Mouse (Mus musculus): ENCODE results near the gene D5Ertd579e. TPM values are rescaled to one million over a fixed set of nuclear protein-coding genes. Genes with fewer than 3 reads are reported as not detected.

Gene D5Ertd579e
- total RNA-seq (2021), result 100 to 1,000 TPM in 1 of 2 experiments, 10 to 100 TPM in 1; 87.8 to 107 TPM

- DNase-seq (ENCODE audit: extremely low spot score in 1 of 2, low spot score in 1 of 2), result peak; percentile 86 to 91
Measured at GRCm38 (mm10) chr5:36695461-36696231, at the start of gene D5Ertd579e. Gene D5Ertd579e (minus strand): TSS chr5:36696024.

GRCm38 (mm10) chr5:36742126-36742848 lies 46.5 kb upstream of the D5Ertd579e start:
- peak; percentile 82 to 97 for DNase-seq (ENCODE audit: extremely low spot score in 1 of 2, low spot score in 1 of 2)

DNA sequence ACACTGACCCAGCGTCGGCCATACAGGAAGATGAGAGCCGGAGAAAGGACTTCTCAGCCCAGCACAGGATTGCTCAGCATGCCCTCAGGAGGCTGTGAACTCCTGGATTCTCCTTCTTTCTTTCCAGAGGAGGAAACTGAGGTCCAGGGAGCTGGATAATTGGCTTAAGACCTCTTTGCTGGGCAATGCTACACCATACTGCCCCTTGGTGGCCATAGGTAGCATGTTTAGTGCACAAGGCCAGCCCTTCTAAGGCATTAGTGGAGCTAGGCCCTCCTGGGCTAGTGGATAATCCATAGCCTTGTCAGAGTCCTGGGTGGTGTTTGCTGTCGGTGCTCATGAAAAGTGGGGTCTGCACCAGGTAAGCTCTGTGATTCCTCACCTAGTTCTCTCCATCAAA lies 44.0 kb upstream of the D5Ertd579e start:
- DNase-seq (ENCODE audit: extremely low spot score in 1 of 2, low spot score in 1 of 2), result no peak

DNA sequence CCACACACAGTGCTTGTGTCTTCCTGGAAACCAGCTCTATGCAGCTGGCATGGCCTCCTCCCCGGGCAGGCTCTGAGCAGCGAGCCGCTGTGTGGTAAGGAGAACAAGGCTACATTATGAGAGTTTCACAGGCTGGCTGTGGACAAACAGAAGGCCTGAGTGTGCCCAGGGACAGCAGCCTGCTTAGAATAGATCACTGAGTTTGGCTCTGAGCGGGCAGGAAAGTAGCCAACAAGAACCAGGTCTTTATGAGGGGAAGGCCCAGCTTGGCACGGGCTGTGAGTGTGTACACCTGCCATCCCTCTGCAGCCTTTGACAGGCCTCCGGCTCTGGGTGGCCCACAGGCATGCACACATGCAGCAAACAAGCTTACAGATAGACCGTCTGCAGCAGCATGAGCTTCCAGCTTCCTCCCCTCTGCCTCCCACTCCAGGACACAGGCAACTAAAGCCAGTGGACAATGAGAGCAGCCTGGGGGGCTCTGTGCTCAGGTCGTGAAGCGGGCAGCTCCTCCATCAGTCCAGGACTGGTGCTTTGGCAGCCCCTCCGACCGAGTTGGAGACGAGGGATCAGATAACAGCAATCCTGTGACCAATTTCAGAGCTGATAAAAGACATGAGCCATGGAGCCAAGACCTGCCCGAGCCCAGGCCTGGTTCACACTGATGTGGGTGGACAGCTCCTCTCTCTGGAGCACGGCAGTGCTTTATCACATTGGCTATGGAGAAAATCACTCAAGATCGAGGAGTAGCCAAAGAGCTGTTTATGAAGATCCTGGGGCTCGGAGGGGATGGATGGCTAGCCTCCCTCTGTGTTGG lies 43.2 kb upstream of the D5Ertd579e start:
- peak; percentile 23 to 41 for DNase-seq (ENCODE audit: extremely low spot score in 1 of 2, low spot score in 1 of 2)

- no peak for DNase-seq (ENCODE audit: extremely low spot score in 1 of 2, low spot score in 1 of 2)
Measured at GRCm38 (mm10) chr5:36737765-36738164, 41.9 kb upstream of the D5Ertd579e start.

DNA sequence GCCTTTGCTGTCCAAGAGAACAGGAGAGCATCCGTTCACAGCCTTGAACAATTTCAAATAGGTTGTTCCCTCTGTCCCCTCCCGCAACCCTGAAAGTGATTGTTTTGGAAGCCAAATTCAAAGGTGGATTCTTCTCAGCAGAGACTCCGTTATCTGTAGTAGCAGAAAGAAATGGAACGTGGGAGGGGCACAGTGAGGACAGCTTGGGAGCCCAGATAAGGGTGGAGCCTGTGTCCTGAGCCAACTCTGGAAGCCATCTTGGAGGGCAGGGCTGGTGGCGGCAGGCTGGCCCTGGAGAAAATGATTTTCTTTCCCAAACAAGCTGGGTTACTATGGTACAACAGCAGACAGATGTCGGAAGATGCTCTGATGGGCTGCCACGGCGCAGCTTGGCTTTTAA lies 40.2 kb upstream of the D5Ertd579e start:
- peak in 1 of 2 experiments; percentile 13 for DNase-seq (ENCODE audit: extremely low spot score in 1 of 2, low spot score in 1 of 2)

DNA sequence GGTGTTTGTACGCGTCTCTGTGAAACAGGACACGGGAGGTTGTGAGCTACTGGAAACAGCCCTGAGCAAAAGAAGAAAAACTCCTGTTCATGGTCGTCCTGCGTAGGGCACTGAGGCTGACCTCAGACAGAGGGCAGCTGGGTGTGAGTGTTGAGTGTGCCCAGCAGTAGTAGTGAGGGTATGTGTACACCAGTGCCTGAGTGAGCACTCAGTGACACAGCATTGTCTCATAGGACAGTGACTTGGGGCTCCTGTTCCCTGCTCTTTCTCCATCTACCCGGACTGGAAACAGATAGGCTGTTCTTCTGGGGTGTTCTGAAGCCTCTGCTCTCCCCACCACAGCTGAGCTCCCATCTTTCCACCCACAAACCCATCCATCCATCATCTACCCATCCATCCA lies 39.3 kb upstream of the D5Ertd579e start:
- no peak for DNase-seq (ENCODE audit: extremely low spot score in 1 of 2, low spot score in 1 of 2)

- DNase-seq (ENCODE audit: extremely low spot score in 1 of 2, low spot score in 1 of 2), result no peak
Measured at GRCm38 (mm10) chr5:36733405-36733804, 37.6 kb upstream of the D5Ertd579e start.

DNA sequence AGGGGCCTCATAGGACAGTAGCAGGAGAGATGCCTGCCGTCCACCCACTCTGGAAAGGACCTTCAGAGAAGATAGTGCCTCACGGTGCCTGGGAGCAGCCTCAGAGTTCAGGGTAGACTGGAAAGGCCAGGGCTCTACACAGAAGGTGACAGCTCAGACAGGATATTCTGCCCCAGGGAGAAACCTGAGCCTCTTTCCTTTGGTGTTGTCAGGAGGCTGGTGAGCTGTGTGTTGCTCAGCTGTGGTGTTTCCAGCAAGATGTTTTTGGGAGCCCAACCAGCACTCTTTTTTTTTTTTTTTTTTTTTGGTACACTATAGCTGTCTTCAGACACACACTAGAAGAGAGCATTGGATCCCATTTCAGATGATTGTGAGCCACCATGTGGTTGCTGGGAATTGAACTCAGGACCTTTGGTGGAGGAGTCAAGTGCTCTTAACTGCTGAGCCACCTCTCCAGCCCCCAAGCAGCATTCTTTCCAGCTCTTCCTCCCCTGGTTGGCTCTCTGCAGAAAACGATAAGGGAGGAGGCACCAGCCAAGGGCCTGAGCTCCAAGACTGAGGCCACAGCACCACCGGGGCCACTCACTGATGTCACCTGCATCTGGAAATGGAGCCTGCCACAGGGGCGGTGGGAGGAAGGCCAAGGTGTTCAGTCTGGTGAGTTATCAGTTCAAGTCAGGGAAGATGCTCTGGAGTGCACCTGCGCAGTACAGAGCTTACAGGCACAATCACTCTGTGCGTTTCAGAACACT lies 36.3 kb upstream of the D5Ertd579e start:
- DNase-seq (ENCODE audit: extremely low spot score in 1 of 2, low spot score in 1 of 2), result no peak

DNA sequence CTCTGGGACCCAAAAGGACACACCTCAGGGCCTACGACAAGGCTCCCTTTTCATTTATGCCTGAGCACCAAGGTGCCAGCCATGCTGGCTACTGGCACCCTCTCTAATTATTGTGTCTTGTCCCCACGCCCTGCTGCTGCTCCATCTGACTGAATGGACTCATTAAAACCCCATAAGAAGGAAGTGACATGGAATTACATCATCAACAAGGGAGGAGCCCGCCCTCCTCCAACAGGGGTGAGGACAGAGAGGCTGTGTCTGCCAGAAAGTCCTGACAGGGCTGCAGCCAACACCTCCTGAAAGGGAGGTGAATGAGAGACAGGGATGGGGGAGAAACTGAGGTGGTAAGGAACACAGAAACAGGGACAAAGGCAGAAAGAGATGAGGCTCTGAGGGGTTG lies 34.9 kb upstream of the D5Ertd579e start:
- no peak for DNase-seq (ENCODE audit: extremely low spot score in 1 of 2, low spot score in 1 of 2)

DNA sequence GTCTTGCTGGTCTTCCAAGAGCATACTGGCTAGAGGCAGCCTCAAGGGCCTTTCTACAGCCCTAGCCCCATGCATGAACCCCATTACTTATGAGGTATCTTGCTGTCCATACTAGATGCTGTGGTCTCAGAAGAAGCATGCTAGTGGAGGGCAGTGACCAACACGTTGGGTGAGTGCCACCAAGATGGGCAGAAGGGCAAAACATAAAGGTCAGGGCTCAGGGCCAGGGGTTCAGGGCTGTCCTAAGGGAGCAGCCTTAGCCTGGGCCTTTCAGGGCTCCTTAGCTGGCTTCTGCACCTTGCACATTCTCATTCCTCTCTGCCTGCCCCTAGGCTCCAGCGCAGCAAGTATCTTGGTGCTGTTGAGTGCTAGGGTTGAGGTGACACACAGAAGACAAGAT lies 34.1 kb upstream of the D5Ertd579e start:
- DNase-seq (ENCODE audit: extremely low spot score in 1 of 2, low spot score in 1 of 2), result no peak

DNA sequence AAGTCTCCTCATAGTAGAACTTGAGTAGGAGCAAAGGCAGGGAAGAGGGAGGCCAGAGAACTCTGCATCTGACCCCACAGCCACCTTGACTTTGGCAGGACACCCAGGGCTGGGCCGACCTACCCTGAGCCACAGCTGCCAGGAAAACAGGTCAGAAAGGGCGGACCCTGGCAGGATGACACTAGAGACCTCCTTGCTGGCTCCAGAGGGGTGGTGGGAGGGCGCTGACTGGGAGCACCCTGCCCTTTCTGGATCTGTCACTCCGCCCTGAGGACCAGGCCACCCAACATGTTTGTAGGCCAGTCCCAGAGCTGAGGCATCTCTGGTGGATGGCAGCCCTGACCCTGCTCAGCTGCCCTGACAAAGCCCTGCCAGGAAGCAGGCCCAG lies 33.3 kb upstream of the D5Ertd579e start:
- DNase-seq (ENCODE audit: extremely low spot score in 1 of 2, low spot score in 1 of 2), result no peak

- DNase-seq (ENCODE audit: extremely low spot score in 1 of 2, low spot score in 1 of 2), result no peak
Measured at GRCm38 (mm10) chr5:36728403-36729085, 32.7 kb upstream of the D5Ertd579e start.

- no peak for DNase-seq (ENCODE audit: extremely low spot score in 1 of 2, low spot score in 1 of 2)
Measured at GRCm38 (mm10) chr5:36727776-36728175, 32.0 kb upstream of the D5Ertd579e start.

DNA sequence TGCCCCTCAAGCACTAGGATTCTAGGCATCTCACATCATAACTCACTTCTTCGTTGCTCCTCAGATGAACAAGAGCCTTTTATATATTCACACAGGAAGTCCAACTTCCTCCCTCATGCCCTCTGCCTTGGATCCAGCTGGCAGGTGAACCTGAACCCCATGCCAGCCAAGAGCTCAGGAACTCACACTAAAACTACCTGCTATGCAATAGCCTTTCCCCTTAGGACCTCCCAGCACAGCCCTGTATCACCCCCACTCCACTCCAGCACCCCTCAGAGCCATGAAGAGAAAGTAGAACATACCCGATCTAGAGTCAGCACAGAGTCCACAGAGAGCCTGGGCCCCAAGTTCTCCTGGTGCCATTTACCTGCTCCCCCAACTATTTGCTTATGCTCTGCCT lies 31.3 kb upstream of the D5Ertd579e start:
- no peak for DNase-seq (ENCODE audit: extremely low spot score in 1 of 2, low spot score in 1 of 2)

DNA sequence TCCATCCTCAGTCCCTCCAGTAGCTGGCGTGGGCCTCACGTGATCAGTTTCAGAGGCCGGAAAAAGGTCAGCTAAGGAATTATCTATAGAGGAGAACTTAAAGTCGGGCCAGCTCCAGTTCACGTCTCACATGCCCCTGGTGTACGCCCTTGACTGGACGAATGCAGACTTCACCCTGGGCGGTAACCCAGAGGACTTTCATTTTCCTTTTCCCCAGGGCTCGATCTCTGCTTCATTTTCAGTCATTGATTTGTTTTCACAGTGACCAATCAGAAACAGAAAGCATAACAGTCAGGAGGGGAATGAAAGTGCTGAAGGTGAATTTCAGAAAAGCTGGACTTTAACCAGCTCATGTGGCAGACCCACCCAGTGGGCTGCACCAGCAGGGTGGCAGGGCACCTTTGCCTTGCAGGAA lies 30.6 kb upstream of the D5Ertd579e start:
- DNase-seq (ENCODE audit: extremely low spot score in 1 of 2, low spot score in 1 of 2), result no peak

GRCm38 (mm10) chr5:36725861-36726260 lies 30.0 kb upstream of the D5Ertd579e start:
- no peak for DNase-seq (ENCODE audit: extremely low spot score in 1 of 2, low spot score in 1 of 2)

DNA sequence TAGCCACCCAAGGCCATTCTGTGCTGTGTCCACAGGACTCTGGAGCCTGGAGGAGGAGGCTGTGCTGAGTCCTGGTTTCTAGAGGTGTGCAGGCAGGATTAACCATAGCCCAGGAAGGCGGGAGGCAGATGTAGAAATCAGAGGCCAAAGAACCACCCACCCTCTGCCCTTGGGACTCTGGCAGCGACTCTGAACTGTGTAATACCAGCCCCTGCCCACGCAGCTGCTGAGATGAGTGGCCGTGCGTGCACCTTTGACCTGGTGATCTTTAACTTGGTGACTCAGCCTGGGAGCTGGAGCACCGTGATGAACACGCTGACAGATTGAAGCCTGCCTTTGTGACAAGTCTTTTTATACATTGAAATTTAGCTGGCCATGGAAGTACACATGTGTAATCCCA lies 28.4 kb upstream of the D5Ertd579e start:
- no peak for DNase-seq (ENCODE audit: extremely low spot score in 1 of 2, low spot score in 1 of 2)

DNA sequence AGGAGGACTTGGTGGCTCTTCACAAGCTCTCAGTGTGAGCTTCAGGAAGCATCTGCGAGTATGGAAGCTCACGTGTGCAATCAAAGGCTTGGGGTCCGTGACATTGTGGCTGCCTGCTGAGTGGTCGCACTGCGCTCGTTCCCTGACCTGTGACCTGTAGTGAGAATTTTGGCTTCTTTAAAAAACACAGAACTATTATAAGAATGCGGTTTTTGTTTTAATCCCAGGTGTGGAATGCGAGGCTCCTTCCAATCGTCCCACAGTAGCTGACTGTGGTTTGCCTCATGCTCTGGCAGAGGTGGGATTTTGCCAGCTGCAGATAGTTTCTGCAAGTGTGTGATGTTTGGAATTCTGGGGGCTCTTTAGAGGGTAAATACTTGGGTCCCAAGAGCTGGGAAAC lies 27.5 kb upstream of the D5Ertd579e start:
- DNase-seq (ENCODE audit: extremely low spot score in 1 of 2, low spot score in 1 of 2), result no peak

DNA sequence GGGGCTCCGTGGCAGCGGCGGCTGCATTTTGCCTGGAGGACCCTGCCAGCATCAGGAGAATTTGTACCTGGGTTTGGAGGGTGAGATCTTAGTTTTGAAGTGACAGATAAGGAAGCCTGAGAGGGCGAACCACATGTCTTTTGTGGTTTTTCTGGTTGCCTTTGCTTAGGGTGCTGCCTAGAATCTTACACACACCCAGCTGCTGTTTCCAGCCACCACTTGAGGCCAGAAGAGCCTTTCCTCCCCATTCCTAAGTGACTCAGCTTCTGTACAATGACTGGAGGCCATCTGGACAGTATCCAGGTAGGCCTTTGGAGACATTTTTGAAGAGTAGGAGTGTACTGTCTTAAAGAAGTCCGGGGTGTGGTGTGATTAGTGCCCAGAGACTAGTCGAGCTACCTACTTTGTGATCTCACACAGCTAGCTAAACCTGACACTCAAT lies 26.6 kb upstream of the D5Ertd579e start:
- DNase-seq (ENCODE audit: extremely low spot score in 1 of 2, low spot score in 1 of 2), result no peak
